Mouse (Mus musculus): ENCODE data around the gene Rdx.

The Rdx gene

DNA sequence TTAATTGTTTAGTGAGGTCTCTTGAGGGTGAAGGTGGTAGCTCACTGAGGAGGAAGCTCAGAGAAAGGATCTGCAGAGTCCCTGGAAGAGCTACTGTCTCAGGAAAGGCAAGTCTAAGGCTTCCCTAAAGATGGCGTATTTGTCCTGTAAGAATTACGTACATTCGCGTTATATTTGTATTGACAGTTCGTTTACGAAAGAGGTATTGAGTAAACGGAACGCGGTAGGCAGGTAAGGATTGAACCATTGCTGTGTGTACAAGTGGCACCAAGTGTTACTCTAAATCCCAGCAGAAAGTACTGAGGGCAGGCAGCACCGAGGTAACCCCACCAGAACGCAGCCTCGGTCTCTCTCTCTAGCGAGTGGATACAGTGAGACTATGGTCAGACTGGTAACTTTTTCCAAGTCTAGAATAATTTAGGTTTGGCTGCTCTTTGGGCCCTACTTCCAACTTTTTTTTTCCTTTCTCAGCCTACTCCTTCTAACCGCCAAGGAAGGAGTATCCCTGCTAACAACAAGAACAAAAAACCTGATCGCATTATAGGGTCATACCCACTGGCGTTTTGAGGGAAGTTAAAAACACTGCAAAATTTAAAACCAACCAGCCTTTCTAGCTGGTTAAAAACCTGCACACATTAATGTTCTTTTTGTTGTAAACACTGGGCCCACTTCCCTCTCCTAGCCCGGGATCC, at the start of gene Rdx:
Gene Rdx (plus strand): TSS at position 45 of the 692 bp plus-strand sequence.
- in situ Hi-C loops (cut with MboI, MseI) = no loop called here

DNA sequence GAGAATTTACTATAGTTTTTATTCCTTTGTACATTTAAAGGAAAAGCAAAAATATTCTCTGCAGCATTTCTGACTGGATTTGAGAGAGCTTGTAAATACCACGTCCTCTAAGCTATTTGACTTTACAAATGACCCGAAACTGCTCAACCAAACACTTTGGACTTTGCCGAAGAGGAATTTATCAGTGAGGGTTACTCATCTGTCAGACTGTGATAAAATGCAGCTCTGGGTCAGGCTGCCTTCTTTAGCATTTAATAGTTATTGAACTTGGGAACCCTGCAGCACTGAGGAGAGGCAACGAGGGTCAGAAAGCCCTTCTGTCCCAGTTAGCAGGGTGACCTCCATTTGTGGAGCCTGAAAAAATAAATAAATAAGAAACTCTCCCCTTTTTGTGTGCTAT, 43.5 kb upstream of the Rdx start:
- in situ Hi-C loops (cut with MboI, MseI) = no loop called here

DNA sequence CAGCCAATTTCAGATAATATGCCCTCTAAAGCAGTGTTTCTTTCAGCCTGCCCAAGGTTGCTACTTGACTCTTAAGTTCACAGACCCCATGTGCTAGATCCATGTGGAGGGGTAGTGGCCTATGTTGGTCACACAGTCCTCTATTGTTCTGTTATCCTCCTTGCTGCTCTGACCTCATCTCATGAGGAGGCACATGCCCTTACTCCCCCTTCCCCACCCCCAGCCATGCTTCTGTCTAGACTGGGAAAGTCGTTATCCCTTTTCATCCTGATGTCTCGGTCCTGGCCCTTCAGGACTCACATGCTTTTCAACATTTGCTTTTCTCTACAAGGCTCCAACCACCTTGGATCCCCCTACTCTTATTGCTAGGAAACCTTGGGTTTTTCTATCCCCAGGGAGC, 39.6 kb upstream of the Rdx start:
- in situ Hi-C loops (cut with MboI, MseI) = no loop called here

DNA sequence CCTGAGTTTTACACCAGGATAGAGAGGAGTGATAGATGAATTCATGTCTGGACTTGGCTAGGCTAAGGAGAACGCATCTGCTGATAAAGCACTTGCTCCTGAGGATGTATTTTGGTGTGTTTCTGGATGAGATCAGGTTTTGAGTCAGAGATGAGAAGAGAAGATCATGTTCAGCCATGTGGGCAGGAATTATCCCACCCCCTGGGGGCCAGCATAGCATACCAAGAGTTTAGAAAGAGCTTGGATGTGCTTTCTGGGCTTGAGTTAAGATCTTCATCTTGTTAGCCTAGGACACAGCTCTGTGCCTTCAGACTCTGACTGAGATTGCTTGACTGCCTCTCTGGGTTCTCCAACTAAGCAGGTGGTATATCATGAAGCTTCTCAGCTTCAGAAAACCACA, 38.5 kb upstream of the Rdx start:
- in situ Hi-C loops (cut with MboI, MseI) = no loop called here

DNA sequence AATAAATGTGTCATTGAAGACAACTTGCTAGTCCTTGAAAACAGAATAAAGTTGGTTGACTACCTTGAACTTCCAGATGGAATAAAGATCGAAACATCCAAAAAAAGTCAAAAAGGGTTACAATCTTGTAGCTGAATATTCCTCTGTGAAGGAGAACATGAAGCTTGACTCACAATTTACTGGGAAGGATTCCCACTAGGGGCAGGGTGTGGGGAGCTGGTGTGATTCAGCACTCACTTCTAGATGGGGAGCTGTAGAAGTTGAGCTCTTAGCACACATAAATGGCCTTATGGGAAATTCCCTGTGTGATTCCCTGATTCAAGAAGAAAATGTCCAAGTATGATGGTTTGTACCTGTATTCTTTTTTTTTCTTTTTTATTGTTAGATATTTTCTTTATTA, 34.7 kb upstream of the Rdx start:
- in situ Hi-C loops (cut with MboI, MseI) = no loop called here

DNA sequence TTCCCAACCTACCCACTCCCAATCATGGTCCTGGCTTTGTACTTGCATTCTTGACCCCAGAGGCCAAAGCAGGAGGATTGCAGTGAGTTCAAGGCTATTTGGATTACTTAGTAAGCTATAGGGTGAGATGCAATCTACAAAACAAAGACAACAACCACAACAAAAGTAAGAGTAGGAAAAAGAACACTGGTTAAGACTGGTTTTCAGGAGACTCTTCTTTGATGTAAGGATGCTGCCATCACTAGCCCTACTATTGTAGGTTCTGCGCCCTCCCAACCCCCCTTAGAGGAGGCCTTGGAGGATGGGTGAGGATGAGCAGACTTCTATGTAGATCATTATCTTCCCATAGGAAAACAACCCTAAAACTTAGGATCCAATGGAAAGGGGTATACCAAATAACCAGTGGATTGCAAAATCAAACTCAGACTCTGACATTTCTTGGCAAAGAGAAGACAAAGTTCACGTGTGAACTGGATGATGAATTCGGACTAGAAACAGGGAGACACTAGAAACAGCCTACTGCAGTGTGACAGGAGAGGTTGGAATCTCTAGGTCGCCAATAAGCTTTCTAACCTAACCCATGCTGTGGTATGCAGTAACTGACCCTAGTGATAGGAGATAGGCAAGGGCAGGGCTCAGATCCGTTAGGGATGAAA, 34.1 kb upstream of the Rdx start:
- in situ Hi-C loops (cut with MboI, MseI) = no loop called here

DNA sequence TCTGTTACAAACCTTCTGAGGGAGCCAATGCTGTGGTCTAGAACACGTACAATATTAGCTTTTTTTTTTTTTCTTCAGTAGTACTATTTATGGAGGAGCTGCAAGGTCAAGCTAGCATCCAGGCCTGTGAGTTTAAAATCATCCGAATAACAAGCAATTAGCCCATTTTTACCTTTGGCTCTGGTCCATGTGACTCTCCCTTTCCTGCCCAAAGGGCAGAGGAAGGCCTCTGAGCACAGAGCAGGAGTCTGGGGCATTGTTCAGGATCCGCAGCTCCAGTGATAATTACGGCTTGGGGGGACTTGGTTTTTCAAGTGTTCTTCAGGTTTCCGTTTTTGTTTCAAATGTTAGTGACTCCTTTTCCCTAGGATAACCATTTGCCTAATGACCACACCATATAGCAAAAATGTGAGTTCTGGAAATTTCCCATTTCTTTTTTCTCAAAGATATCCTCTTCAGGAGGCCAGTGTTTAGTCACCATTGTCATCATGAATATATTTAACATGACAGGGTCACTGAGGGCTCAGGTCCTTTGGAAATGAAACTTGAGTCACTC, 33.0 kb upstream of the Rdx start:
- in situ Hi-C loops (cut with MboI, MseI) = no loop called here

DNA sequence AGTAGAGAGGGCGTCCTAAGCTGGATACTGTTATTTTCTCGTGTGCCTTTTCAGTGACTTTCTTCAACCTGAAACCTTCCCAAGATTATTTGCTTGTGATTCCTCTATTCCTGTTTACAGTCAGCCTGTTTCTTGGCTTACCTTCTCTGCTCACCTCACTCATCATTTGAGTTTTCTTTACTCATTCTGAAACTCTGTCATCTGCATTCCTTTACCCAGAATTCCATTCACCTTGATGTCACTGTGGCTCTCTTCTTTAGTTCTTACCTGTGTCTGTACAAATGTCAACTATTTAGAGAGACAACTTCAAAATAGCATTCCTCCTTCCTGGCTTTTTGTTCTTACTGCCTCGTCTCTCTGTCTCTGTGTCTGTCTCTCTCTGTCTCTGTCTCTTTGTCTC, 29.9 kb upstream of the Rdx start:
- in situ Hi-C loops (cut with MboI, MseI) = no loop called here

DNA sequence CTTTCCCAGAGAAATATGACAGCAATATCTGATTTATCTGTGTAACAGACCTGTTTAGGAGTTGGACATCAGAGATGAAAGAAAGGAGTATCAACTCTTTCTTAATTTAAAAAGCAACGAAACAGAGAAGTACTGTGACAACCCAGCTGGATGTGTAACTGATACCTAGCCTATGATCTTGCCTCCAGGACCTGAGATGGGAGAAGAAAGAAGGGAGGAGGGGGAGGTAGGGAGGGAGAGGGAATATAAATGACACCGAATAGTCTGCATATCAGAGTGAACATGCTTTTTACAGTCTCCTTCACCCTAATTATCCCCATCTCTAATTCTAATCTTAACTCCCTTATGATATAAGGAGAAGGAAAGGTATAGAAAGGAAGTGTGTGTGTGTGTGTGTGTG, 29.1 kb upstream of the Rdx start:
- in situ Hi-C loops (cut with MboI, MseI) = no loop called here

DNA sequence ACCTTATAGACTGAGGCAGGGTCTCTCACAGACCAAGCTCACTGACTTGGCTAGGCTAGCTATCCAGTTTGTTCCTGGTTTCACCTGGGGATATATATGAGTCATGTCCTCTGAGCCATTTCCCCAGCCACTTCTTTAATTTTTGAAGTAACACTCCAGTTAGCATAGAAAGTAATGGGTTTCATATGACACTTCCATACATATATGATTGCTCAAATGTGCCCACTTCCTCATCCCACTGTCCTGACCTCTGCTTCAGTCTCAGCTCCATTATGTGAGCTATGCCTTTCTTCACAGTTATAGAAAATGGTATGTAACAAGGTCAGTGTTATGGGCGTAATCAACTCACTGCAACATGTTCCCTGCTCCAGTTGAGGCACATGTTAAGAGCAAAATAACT, 28.5 kb upstream of the Rdx start:
- in situ Hi-C loops (cut with MboI, MseI) = no loop called here

DNA sequence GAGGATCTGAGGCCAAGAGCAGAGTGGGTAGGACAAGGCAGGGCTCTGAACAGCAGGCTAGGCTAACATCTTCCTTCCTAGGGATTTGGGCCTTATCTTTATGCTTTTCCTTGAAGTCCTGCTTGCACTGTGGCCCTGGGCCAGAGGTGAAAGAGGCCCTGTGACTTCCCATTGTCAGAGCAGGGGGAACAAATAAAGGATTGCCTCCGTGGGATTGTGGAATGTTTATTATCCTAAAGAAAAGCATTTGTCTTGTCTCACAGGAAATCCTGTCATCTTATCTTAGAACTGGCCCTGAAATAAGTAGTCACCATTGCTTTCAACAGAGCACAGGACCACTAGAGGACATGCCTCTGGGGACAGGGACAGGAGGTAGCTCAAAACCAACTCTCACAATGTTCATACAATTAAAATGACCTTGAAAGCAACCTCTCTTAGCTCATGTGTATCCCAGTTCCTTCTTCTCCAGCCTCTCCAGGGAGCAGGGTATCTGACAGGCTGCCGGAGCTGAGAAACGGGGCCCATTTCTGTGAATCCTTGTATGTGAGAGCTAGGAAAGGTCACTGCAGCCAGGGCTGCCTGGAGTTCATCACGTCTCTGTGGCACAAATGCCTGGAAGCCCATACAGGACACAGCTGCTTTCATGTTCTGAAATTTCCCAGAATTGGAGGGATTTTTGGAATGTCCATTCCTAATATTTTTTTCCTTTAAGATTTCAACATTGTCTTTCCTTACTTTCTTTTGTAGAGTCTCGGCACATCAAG, 19.5 kb upstream of the Rdx start:
- in situ Hi-C loops (cut with MboI, MseI) = no loop called here

DNA sequence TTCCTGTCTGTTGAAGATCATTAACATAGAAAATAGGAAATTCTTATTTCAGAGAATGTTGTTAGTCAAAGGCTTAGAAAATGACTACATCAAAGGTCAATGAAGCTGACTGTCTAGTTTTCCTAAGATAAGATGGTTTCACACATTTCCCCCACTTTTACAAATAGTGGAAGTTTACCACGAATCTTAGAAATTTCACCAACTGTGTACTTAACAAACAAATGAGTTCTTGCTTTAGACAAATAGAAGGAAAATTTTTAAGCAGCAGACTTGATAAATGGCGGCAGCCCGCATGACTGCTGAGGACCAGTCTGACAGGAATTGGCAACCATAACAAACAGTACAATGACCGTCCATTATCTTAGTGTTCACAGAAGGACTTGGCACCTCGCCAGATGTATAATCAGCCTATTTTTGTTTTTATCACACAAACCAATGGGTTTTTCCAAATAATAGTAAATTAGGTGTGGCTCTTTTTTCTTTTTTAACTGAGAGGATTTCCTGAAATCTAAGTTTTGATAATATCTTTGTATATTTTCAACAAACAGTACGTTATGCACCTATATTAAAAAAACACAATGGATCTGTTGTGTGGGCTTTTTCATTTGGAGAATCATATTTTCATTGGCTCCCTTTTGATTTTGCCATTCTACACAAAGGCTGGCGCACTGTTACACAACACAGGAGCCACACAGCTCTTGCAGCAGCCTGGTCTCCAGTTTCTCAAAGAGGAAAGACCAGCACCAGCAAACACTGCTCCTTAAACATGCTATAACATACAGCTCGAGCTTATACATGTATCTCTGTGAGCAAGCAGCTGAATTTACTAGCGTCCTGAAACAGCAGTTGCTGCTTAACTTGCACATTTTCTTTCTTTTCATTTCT, 18.2 kb upstream of the Rdx start:
- in situ Hi-C loops (cut with MboI, MseI) = no loop called here

DNA sequence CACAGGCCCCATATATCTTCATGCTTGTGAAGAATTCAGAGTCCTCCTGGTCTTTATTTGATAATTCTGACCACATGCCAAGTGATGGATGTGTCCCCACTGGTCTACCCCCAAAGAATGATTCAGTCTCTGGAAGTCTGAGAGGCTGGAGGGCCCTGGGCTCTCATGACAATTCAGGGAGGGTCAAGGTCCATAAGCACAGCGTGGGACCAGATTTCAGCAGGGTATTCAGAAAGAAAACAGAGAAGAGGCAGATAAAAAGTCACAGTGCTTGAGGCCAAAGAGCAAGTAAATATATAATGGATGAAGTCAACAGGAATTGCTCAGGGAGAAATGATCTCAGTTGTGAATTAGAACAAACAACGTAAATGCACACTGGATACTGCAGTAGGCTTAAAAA, 15.5 kb upstream of the Rdx start:
- in situ Hi-C loops (cut with MboI, MseI) = no loop called here

DNA sequence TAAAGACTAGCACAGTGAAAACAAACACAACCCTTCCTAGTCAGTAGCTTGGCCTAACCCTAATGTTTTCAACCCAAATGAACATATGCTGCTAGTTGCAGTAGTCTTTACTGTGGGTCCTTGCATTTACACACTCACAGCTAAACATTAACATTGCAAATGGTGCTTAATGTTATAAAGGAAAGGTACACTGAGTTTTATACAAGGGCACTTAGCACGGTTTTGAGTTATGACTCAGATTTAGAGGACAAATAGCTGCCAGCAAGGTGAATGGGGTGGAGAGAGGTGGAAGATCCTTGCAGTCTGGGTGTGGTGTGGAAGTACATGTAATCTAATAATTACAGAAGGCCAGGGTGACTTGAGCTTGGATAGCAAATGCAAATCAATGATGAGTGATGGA, 9.5 kb upstream of the Rdx start:
- in situ Hi-C loops (cut with MboI, MseI) = no loop called here

DNA sequence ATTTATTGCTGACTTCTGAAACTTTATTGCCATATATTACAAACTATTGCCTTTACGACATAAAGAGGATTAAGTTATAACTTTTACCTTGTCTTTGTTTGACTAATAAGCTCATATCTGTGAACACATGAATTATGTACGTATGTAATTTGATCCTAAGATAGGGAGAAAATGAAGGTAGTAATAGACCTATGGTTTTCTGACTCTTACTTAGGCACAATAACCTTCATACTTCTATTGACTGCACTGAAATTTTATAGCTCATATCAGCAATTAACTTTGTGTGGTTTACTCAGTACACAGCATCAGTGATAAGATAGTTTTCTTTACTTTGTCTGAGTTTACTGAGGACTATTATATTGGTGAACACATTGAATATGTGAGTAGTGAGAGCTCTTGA, 5.3 kb upstream of the Rdx start:
- in situ Hi-C loops (cut with MboI, MseI) = no loop called here

DNA sequence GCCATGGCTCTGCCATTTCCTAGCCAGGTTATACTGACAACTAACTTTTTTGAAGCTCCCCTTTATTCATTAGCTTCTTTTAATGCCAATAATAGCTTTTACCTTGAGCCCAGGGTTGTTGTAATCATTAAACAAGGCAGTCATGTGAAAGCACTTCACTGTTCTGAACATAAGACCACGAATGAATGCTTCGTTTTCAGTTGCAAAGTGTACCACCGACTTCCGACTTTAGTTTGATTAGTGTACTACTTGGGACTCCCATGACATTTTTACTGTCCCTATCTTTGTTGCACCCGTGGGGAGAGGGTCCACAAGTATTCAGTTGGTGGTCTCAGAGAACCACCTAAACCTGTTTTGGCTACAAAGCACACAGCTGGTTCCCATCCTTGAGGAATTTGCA, 287 bp upstream of the Rdx start:
- in situ Hi-C loops (cut with MboI, MseI) = no loop called here

DNA sequence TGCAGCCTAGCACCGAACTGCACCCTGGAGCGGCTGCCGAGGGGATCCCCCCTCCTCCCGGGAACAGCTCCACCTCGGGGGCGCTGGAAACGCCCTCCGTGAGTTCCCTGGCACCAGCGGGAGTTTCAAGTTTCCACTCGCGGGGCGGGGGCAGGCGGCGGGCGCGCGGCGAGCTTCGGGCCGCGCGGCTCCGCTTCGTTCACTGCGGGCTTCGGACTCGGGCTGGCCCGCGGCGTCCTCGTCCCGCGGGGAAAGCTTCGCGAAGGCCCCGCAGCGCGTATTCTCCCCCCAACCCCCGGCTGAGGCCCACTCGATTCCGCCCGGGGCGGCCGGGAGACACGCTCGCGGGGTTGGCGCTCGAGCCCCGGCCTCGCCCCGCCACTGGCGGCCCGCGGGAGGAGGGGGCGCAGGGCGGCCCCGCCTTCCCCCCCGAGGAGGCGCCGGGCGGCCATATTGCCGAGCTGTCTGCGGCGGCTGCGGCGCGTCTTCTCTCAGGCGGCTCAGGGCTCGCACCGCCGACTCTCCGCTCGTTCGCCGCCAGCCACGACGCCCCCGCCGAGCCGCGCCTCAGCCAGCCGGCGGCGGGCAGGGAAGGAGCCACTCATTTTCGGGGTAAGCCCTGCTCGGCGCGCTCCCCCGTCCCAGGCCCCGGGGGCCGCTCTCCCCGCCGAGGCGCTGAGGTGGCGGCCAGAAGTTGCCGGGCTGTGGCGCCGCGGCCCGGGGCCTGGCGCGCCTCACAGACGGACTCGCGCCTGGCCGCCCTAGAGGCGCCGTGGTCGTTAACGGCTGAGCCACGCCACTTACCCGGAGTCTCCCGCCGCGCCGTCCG, 1.1 kb downstream of the Rdx start:
- in situ Hi-C loops (cut with MboI, MseI) = no loop called here

DNA sequence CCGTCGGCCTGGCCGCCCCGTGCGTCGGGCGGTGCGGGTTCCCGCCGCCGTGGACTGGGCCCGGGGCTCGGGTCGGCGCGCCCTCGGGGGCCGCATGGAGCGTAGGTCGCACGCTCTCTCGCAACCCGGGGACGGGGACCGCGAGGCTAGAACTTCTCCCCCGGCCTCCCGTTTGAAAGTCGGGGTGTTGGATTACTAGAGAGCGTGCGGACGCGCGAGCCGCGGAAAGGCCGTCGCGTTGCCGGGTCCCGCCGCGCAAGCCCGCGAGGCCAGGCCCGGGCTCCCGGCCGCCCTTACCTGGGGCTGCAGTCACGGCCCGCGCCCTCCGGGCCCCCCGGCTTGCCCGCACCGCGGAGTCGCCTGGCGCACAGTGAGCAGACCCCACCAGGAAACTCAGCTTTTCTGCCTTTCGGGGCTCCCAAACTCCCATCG, 1.7 kb downstream of the Rdx start:
- in situ Hi-C loops (cut with MboI, MseI) = no loop called here

DNA sequence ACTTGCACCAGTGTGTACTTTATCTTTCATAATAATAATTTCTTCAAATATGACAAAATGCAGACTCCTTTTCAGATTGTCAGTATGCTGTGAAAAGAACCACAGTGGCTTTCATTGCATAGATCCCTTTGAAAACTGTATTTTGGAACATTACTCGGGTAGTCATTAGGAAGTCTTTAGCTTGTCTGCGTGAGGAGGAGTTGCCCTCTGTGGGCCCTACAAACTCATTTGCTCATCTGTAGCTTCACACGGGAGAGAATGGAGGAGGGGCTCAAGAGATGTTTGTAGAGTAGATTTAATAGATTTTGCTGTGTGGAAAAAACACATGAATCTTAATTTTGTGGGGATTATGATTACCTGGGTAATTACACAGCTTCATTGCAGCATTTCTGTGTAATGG, 2.6 kb downstream of the Rdx start:
- in situ Hi-C loops (cut with MboI, MseI) = no loop called here

DNA sequence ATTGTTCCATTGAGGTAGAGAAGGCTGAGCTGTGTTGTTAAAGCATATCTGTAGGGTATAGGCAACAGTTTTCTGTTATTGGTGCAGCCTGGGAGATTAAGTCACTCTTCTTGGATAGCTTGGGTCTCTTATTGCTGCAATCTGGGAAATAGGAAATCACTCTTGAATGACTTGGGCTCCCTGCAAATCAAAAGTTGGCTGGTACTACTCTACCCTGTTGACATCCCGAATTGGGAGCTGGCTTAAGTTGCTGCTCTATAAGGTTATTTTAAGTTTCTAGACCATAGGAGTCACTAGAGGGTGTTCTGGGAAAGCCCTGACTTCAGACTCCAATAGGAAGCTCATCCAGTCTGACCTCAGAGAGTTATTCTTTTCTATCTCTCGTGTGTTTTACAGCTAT, 3.4 kb downstream of the Rdx start:
- in situ Hi-C loops (cut with MboI, MseI) = no loop called here

DNA sequence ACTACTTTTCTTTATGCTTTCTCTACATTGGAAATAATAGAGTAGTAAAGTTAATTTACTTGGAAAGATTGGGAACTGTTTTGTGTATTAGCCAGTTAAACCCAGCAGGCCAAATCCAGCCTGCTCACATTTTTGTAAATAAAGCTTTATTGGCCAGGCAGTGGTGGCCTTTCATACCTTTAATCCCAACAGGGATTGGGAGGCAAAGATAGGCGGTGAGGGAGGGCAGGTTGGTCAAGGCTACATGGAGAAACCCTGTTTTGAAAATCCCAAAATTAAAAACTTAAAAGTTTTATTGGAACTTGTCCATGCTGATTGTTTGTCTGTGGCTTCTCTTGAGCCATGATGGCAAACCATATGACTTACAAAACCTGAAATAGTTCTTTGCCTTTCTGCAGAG, 5.2 kb downstream of the Rdx start:
- in situ Hi-C loops (cut with MboI, MseI) = no loop called here
